Comparison of ENCODE assay signal across 8 mouse cellular contexts in genomic region chr12:44176331-44177037, GRCm38 (mm10). TPM values are rescaled to one million over a fixed set of nuclear protein-coding genes. Genes with fewer than 3 reads are reported as not detected.
DNase-seq lines count a peak whose midpoint lies in the region; ATAC-seq lines count a peak whose summit lies in the region.

No protein-coding gene starts in this region.

- no peak overlapping the region for H3K9ac ChIP-seq in heart, embryonic 15.5 days
- H3K9ac ChIP-seq in hindbrain, embryonic 12.5 days: no peak overlapping the region; the same call in 1 of the 2 replicates

- H3K9me3 ChIP-seq in heart, embryonic 15.5 days (replicated peaks): no peaks in the 10 kb centered on the region
- H3K9me3 ChIP-seq in hindbrain, embryonic 12.5 days (replicated peaks): no peaks in the 10 kb centered on the region

- no peak for DNase-seq in heart, adult 9 months (ENCODE audit: low spot score in 2 of 2)
- DNase-seq in embryo, embryonic 10.5 days (ENCODE audit: low spot score): peak; percentile 29
- DNase-seq in gastrocnemius, postnatal 4 days (ENCODE audit: low spot score in 2 of 2): no peak

- peak overlapping the region; percentile 27 for H3K4me2 ChIP-seq in heart, embryonic 15.5 days
- H3K4me2 ChIP-seq in hindbrain, embryonic 12.5 days (replicated peaks): peak overlapping the region; percentile 36

- H3K36me3 ChIP-seq in heart, embryonic 15.5 days: no peaks in the 10 kb centered on the region
- H3K36me3 ChIP-seq in hindbrain, embryonic 12.5 days: no peaks in the 10 kb centered on the region

- H3K27ac ChIP-seq in heart, embryonic 15.5 days: no peak overlapping the region
- peak overlapping the region; percentile 74 for H3K27ac ChIP-seq in hindbrain, embryonic 12.5 days

- WGBS in heart, embryonic 15.5 days: 52% methylated on average over 10 of the region's 10 CpGs
- 43% methylated on average over 10 of the region's 10 CpGs for WGBS in hindbrain, embryonic 12.5 days

- no peak for ATAC-seq in heart, embryonic 15.5 days (replicated peaks; ENCODE audit: insufficient number of reproducible peaks, insufficient read depth, low FRiP score, low read depth)
- peak; percentile 22 for ATAC-seq in hindbrain, embryonic 12.5 days (ENCODE audit: low FRiP score)
- ATAC-seq in megakaryocyte progenitor cell, adult 5-6 weeks (replicated peaks; ENCODE audit: poor library complexity): peak; percentile 93
- ATAC-seq in erythroid progenitor cell, adult 5-6 weeks (replicated peaks; ENCODE audit: low FRiP score, poor library complexity, severe bottlenecking): no peak
- ATAC-seq in erythroblast, adult 5-6 weeks (replicated peaks; ENCODE audit: low FRiP score, poor library complexity, severe bottlenecking): no peak

- no peaks in the 10 kb centered on the region for H3K27me3 ChIP-seq in heart, embryonic 15.5 days
- no peaks in the 10 kb centered on the region for H3K27me3 ChIP-seq in hindbrain, embryonic 12.5 days

- no peaks in the 10 kb centered on the region for H3K4me1 ChIP-seq in heart, embryonic 15.5 days (replicated peaks)
- H3K4me1 ChIP-seq in hindbrain, embryonic 12.5 days: peaks cover 13% of the 10 kb centered on the region

- H3K4me3 ChIP-seq in heart, embryonic 15.5 days: no peak overlapping the region
- no peak overlapping the region for H3K4me3 ChIP-seq in hindbrain, embryonic 12.5 days

RNA-seq across cellular contexts. Expression of gene Dnajb9, which starts 33.6 kb away (rescaled TPM):
- 20.1 and 22.8 TPM in 2 replicates for polyA plus RNA-seq in heart, embryonic 15.5 days (2015; fragmentation: Nextera tagmentation; extraction: Ambion mirVana)
- polyA plus RNA-seq in hindbrain, embryonic 12.5 days (2016; fragmentation: Nextera tagmentation; extraction: Ambion mirVana): 31.8 and 36.1 TPM in 2 replicates
- 86.3 and 110 TPM in 2 replicates for total RNA-seq in megakaryocyte progenitor cell, adult 5-6 weeks (2015)
- 55.5 and 60.6 TPM in 2 replicates for total RNA-seq in megakaryocyte progenitor cell, adult 5-6 weeks (2017)
- 24.9 and 34.0 TPM in 2 replicates for total RNA-seq in erythroid progenitor cell, adult 5-6 weeks (2015; ENCODE audit: low replicate concordance)
- 3.9 and 7.9 TPM in 2 replicates for total RNA-seq in erythroid progenitor cell, adult 5-6 weeks (2017; ENCODE audit: low replicate concordance)
- 10 to 100 TPM; 17.2 to 17.4 TPM for total RNA-seq in gastrocnemius, postnatal 4 days (2021)
- 26.3 and 30.9 TPM in 2 replicates for total RNA-seq in erythroblast, adult 5-6 weeks (2015; ENCODE audit: low replicate concordance)
- total RNA-seq in erythroblast, adult 5-6 weeks (2017; ENCODE audit: low replicate concordance): 9.6 and 11.9 TPM in 2 replicates

RNA-seq across cellular contexts. Expression of gene Pnpla8, which starts 44.7 kb away (rescaled TPM):
- 61.2 and 70.4 TPM in 2 replicates for polyA plus RNA-seq in heart, embryonic 15.5 days (2015; fragmentation: Nextera tagmentation; extraction: Ambion mirVana)
- 97.0 and 99.1 TPM in 2 replicates for polyA plus RNA-seq in hindbrain, embryonic 12.5 days (2016; fragmentation: Nextera tagmentation; extraction: Ambion mirVana)
- total RNA-seq in megakaryocyte progenitor cell, adult 5-6 weeks (2015): 33.1 and 39.6 TPM in 2 replicates
- 32.2 and 35.9 TPM in 2 replicates for total RNA-seq in megakaryocyte progenitor cell, adult 5-6 weeks (2017)
- total RNA-seq in erythroid progenitor cell, adult 5-6 weeks (2015; ENCODE audit: low replicate concordance): 37.8 and 67.1 TPM in 2 replicates
- total RNA-seq in erythroid progenitor cell, adult 5-6 weeks (2017; ENCODE audit: low replicate concordance): 27.3 and 32.0 TPM in 2 replicates
- 10 to 100 TPM; 62.1 to 66.2 TPM for total RNA-seq in gastrocnemius, postnatal 4 days (2021)
- 89.2 and 118 TPM in 2 replicates for total RNA-seq in erythroblast, adult 5-6 weeks (2015; ENCODE audit: low replicate concordance)
- 97.7 and 114 TPM in 2 replicates for total RNA-seq in erythroblast, adult 5-6 weeks (2017; ENCODE audit: low replicate concordance)

Comparison
In these comparisons a context has a peak if more than half of its experiments do, and no peak if none do; other contexts are left out.
1. ATAC-seq: peak in hindbrain, embryonic 12.5 days (single experiment) and megakaryocyte progenitor cell, adult 5-6 weeks (single experiment); none in heart, embryonic 15.5 days (single experiment), erythroid progenitor cell, adult 5-6 weeks (single experiment) and erythroblast, adult 5-6 weeks (single experiment).